Mouse (Mus musculus) ovary, postnatal 14 days (tissue): Measurements from ENCODE around the gene Krtap16-3.

Experiments used
- DNase-seq: peaks from one replicate; pipeline ENCODE4 v3.0.0; 2022; ENCODE audit warnings: low spot score

The Krtap16-3 gene

GRCm38 (mm10) chr16:88962773-88963172 lies at the start of gene Krtap16-3:
Gene Krtap16-3 (minus strand): TSS chr16:88962873.
- DNase-seq: no peak

- DNase-seq: no peak
Observed at GRCm38 (mm10) chr16:89010659-89011058, 48.0 kb upstream of the Krtap16-3 start, which contains the start of gene Krtap22-2. Gene Krtap22-2 (minus strand): TSS chr16:89010759.

DNA sequence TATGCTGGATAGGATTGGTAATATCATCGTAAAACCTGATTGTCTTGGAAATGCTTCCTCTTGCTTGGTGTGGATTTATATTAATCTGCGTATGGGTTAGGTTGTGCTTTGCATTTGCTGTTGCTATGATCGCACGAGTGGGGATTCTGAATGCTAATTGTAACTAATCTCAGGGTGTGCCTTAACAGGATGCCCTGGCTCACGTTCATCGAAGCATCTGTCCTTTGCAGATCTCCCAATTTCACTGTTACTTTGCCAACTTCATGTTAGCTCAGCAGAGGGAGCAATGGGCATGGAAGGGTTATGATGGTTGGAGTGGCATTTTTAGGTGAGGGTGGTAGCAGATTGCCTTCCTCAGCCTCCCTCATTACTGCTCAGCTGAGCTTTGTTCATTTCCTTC lies 21.6 kb downstream of the Krtap16-3 start:
- DNase-seq: no peak

- DNase-seq: no peak
Observed at GRCm38 (mm10) chr16:88938252-88938651, 24.4 kb downstream of the Krtap16-3 start.

DNA sequence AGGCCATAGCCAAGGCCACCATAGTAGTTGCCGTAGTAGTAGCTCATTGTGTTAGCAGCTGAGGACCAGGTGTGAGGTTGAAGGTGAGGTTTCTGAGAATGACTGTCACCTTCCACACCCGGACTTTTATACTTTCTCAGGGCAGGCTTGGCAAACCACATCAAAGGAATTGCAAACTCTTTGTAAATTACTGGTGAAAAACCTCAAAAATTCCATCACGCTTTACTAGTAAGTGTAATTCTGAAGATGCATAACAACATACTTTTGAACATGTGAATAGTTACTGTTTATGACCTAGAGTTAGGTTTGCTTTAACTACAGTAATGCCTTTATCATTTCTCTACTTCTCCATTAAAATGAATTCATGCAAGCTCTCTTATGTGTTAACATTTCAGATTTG lies 30.5 kb downstream of the Krtap16-3 start, which contains the start of gene Krtap19-9b:
TSS of gene Krtap19-9b (minus strand) at position 101 of the 400 bp plus-strand sequence.
- DNase-seq: no peak
